Mouse (Mus musculus) embryonic fibroblast, embryonic 13.5 days (primary cell): ENCODE data around the gene Perm1.

ENCODE experiments used
- CTCF ChIP-seq: IDR thresholded peaks from 2 replicates; pipeline ENCODE4 v1.5.1; 2011; ENCODE audit warnings: mild to moderate bottlenecking, control low read depth, low read length, moderate library complexity, borderline replicate concordance; ENCODE audit not compliant: insufficient read depth
- POLR2A ChIP-seq: IDR thresholded peaks from 2 replicates; pipeline ENCODE4 v1.6.1; 2011; ENCODE audit warnings: low read depth, mild to moderate bottlenecking, control low read depth, low read length, moderate library complexity

GRCm38 (mm10) chr4:156208872-156209271 lies 6.8 kb upstream of the Perm1 start:
- TF ChIP-seq CTCF (no peak), POLR2A (no peak)
